Mouse (Mus musculus) fibroblast of lung, adult 2 months (primary cell): ENCODE results near the gene Pde2a.

Source experiments
- DNase-seq: peaks from one replicate; pipeline ENCODE4 v3.0.0-alpha.2; 2011; ENCODE audit warnings: low read depth

Gene Pde2a

GRCm38 (mm10) chr7:101403831-101404230, 17.7 kb upstream of the Pde2a start:
- no peak for DNase-seq

DNA sequence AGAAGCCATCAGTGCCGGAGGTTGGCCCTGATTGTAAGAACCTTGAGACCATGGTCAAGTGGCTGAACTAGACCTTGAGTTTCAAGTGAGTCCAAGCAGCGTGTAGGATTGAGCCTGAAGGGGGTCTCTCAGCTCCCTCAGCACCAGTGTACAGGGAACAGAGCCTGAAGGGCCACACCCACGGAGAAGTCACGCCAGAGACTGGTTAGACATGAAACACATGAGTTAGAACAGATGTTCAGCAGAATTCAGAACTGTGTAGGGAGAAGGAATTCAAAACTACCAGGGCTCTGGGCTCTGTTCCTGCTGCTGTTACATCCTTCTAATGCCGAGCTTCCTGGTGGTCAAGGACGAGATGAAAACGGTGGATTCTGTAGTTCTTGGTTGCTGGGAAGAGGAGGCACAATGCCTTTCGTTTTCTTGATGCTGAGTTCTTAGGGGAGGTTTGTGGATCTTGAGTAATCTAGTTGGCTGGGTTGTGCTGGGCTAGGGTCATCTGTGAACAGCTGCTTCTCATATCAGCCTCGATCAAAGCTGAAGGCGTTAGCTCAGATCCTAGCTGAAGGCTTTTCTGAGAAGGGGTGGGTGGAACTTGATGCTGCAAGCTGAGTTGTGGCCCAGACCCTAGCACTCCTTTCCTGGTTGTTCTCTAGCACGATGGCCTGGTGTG, 11.1 kb upstream of the Pde2a start, which contains the start of gene Gm45837:
Gene Gm45837, plus strand, starts transcription at position 620 of the 670 bp plus-strand sequence.
- DNase-seq: no peak

DNA sequence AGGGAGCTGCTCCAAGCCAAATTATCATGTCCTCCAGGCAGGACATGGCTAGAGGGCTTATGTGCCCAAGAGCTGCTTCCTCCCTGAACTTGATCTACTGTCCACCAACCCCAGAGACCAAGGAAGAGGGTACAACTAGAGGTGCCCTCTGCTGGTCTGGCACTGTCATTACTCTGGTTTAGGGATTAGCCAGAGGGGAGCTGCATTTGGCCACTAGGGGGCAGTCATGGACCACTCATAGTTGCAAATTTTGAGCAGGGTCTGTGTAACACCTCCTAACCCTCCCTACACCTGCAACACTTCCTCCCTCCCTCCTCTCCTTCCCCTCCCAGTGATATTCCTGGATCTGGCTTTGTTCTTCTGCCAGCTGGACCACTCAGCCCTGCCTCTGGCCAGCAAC, 8.7 kb upstream of the Pde2a start:
- peak; percentile 50 for DNase-seq

GRCm38 (mm10) chr7:101414209-101414608, 7.3 kb upstream of the Pde2a start:
- no peak for DNase-seq

- no peak for DNase-seq
Observed at GRCm38 (mm10) chr7:101414661-101415511, 6.6 kb upstream of the Pde2a start.

GRCm38 (mm10) chr7:101415512-101416100, 5.9 kb upstream of the Pde2a start:
- no peak for DNase-seq

DNA sequence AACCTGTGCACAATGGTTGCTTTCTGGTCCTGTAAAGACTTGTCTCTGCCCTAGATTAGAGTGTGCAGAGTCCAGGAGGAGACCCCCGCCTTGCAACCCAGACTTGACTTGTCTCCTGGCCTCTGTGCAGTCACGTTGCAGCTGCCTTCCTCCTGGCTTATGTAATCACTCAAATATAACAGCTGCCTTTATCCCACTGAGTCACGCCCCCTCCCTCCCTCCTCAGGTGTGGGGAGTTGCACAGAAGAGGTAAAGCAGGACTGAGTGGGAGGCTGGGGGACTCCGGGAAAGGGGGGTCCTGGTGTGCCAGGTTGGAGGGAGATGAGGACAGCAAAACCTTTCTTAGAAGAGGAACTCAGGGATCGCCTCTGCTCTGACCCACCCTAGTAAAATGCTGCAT, 5.1 kb upstream of the Pde2a start:
- DNase-seq: no peak

DNA sequence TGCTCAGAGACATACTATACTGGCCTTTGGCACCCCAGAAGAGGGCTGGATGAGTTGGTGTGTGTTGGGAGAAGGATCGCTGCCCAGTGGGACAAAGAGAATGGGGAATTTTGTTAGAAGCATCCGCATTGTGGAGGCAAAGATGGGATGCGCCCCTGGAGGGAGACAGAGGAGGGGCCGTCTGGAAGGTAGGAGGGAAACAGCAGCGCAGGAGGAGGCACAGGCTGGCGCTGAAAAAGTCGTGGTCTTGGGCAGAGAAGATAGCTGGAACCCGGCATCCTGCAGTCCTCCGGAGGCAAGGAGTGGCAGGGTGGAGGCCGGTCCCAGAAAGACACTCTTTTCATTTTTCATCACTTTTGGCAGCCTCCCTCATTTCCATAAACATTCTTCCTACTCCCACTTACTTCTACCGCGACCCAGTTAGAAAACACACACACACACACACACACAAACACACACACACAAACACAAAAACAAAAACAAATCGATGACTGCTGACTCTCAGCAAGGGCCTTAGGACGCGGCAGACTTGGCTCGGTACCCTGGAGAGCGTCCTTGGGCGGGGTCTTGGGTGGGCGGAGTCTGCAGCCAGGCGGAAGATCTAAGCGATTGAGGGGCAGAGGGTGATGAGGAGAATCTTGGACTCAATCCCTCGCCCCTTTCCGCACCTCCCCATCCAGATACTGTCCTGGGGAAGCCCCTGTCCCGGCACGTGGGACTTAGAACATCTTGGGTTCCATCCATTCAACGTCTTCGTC, 2.3 kb upstream of the Pde2a start:
- no peak for DNase-seq

GRCm38 (mm10) chr7:101422069-101422468, 578 bp downstream of the Pde2a start:
- no peak for DNase-seq

DNA sequence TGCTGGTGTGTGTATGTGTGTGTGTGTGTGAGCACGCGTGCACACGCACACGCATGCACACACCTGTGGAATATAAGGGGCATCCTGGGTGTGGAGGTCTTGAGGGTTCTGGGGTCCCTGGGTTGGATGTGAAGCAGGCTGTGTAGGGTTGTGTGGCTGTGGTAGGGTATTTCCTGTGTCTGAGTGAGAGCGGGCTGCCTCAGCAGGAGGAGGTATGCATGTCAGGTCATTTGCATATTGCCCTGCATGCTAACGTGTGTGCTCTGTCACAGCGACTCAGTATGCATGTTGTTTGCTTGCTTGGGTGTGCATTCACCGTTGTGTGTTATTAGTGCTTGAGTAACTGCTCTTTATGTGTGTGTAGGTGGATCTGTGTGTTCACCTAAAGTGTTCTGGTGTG, 1.2 kb downstream of the Pde2a start:
- no peak for DNase-seq

GRCm38 (mm10) chr7:101423970-101424369, 2.5 kb downstream of the Pde2a start:
- DNase-seq: no peak

- no peak for DNase-seq
Observed at GRCm38 (mm10) chr7:101426692-101427091, 5.2 kb downstream of the Pde2a start.

DNA sequence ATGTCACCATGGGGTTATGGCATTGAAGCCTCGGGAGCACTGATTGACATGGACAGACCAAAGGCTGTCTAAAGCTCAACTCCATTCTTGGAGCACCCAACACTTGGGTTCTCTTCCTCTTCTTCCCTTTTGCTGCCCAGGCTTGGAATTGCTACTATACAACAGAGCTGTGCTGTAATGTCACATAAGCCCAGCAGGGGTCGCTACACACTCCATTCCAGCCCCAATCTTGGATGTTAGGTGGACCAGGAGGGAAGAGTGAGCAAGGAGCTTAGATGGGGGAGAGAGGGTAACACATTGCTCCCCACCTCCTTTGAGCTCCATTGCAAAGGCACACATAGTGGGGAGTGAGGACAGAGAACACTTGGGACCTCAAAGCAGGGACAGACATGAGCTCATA, 6.2 kb downstream of the Pde2a start:
- DNase-seq: no peak

DNA sequence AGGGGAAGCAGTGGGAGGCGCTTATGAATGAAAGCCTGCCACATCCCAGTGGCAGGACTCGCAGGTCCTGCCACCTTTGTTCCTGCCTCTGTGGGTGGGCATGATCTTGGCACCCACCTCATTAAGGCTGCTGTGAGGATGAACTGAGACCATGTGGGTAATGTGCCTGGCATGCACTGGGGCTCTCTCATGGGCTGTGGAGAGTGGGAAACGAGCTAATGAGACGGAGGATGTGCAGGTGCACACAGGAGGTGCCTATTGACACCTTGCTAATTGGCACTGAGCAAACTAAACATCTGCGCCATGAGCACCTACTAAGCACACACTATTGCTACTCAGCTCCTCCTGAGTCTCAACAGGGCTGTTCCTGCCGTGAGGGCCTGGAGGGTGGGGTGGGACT, 13.5 kb downstream of the Pde2a start:
- no peak for DNase-seq

GRCm38 (mm10) chr7:101437876-101438275, 16.4 kb downstream of the Pde2a start:
- no peak for DNase-seq

GRCm38 (mm10) chr7:101443093-101443492, 21.6 kb downstream of the Pde2a start:
- no peak for DNase-seq

- no peak for DNase-seq
Observed at GRCm38 (mm10) chr7:101444211-101444610, 22.7 kb downstream of the Pde2a start.

DNA sequence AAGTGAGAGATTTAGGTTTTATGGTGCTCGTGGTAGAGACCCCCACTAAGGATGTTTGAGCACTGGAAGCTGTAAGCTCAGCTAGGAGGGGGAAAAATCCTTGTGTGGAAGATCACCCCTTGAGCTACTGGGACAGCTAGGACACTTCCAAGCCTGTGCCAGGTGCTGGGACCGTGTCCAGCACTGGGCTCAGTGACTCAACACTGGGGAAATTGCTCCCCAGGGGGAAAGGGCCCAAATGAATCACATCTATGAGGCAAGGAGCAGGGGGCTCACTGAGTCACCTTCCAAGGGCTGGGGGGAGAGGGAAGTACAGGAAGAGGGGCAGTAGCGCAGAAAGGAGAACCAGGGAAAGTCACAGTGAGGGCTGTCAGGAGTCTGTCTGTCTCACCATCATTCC, 28.4 kb downstream of the Pde2a start:
- no peak for DNase-seq

DNA sequence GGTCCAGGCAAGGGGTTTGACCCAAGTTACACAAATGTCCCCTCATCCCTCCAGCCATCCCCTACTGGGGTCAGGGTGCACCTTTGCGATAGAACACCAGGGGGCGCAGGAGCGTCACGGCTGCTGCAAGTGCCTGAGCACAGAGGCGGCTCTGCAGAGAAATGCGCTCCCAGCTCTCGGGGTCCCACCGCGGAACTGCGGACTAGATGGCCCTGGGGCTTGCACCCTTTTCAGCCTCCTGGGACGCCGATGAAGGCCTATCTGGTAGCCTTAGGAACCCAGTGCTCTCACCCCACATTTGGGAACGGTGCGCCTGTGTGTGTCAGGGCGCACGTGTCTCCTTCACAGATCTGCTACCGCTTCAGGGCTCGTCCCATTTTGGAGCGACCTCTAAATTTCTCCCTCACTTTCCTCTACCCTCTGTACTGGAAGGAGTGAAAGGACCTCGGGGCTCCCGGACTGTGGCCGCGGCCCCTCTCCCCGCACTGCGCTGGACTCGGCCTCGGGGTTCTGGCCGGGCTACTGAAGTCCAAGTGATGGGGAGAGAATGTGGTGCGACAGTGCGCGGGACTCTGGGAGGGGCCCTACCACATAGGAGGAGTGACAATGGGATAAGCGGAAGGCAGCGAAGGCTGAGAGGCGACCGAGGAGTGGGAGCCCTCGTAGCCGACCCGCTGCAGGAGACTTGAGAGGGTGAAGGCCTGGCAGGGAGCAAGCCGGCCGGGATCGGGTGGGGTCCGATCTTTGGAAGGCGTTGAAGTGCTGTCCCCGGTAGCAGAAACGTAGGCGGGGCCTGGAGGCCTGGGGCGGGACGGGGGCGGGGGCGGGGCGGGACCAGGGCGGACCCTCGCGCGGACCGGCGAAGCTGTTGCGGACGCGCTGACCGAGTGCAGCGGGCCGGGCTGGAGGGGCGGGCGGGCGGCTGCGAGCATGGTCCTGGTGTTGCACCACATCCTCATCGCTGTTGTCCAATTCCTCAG, 29.2 kb downstream of the Pde2a start:
- DNase-seq: no peak

- DNase-seq: no peak
Observed at GRCm38 (mm10) chr7:101452669-101453068, 31.2 kb downstream of the Pde2a start.

GRCm38 (mm10) chr7:101453296-101453695, 31.8 kb downstream of the Pde2a start:
- no peak for DNase-seq
